Mouse (Mus musculus) stomach, postnatal 0 days (tissue): ENCODE measurements at regions not wholly inside any gene's neighbourhood (a gene's known extent, or its start where the extent isn't known, plus 50 kb on each side); places are given as distances from the start of the nearest gene placed in this dataset.

Experiments used
- CTCF ChIP-seq: IDR thresholded peaks from 2 replicates; pipeline ENCODE4 v1.5.1; 2016; ENCODE audit warnings: antibody characterized with exemption, low read depth, mild to moderate bottlenecking, moderate library complexity
- EP300 ChIP-seq: optimal IDR thresholded peaks from 2 replicates; pipeline ENCODE3; 2016; ENCODE audit warnings: antibody characterized with exemption

- TF ChIP-seq CTCF (peak; percentile 51), EP300 (no peak)
Measured at GRCm38 (mm10) chr6:89046476-89046875, 144.4 kb downstream of the Tpra1 start.
